Mouse (Mus musculus) megakaryocyte, embryonic 14.5 days (primary cell): ENCODE results near the gene Phb2.
A peak's percentile ranks its signal among the peaks of the same experiment; 100 is the strongest.

Experiments
- FLI1 ChIP-seq: IDR thresholded peaks from 2 replicates; pipeline ENCODE4 v1.6.1; 2012; ENCODE audit warnings: low read length, inconsistent platforms, mixed read lengths
- GATA1 ChIP-seq: IDR thresholded peaks from 3 replicates; pipeline ENCODE4 v1.6.1; 2012; ENCODE audit warnings: mixed read lengths, low read length, inconsistent platforms, borderline replicate concordance

GRCm38 (mm10) chr6:124740888-124741761, 29.0 kb downstream of the Phb2 start, which contains the start of gene Grcc10:
- TF ChIP-seq GATA1 (no peak), FLI1 (peak; percentile 56; the same call in 1 of the 2 replicates)
